Mouse (Mus musculus) testis, adult 2 months (tissue): ENCODE measurements around the gene Exoc4. TPM values are rescaled to one million over a fixed set of nuclear protein-coding genes. Genes with fewer than 3 reads are reported as not detected.

Experiments
- H3K27ac ChIP-seq: fragments of 200-500 bp; 2 replicates; pipeline ENCODE4 v1.5.1; 2012; ENCODE audit warnings: low read depth, low read length; ENCODE audit not compliant: control insufficient read depth, insufficient read depth
- H3K27me3 ChIP-seq: fragments of 200-500 bp; 2 replicates; pipeline ENCODE4 v1.6.1; 2012; ENCODE audit warnings: mild to moderate bottlenecking, low read length, moderate library complexity; ENCODE audit not compliant: control insufficient read depth, insufficient read depth
- H3K36me3 ChIP-seq: fragments of 200-500 bp; 2 replicates; pipeline ENCODE4 v1.6.1; 2012; ENCODE audit warnings: mild to moderate bottlenecking, low read length; ENCODE audit not compliant: control insufficient read depth, insufficient read depth
- H3K4me1 ChIP-seq: fragments of 200-500 bp; 2 replicates; pipeline ENCODE4 v1.6.1; 2012; ENCODE audit warnings: low read length; ENCODE audit not compliant: control insufficient read depth, insufficient read depth
- H3K4me3 ChIP-seq: fragments of 200-500 bp; 2 replicates; pipeline ENCODE4 v1.5.1; 2012; ENCODE audit warnings: low read depth, mild to moderate bottlenecking, low read length, moderate library complexity, mixed read lengths; ENCODE audit not compliant: control insufficient read depth
- CTCF ChIP-seq: fragments of 200-500 bp; IDR thresholded peaks from 2 replicates; pipeline ENCODE4 v1.5.1; 2012; ENCODE audit warnings: low read depth, mild to moderate bottlenecking, inconsistent platforms, low read length, moderate library complexity; ENCODE audit not compliant: control insufficient read depth, insufficient read depth, insufficient replicate concordance
- POLR2A ChIP-seq: fragments of 200-500 bp; IDR thresholded peaks from 2 replicates; pipeline ENCODE4 v1.6.1; 2012; ENCODE audit warnings: low read depth, mild to moderate bottlenecking, inconsistent platforms, low read length, moderate library complexity; ENCODE audit not compliant: control insufficient read depth
- polyA plus RNA-seq: library from polyadenylated mRNA; depleted of rRNA; stranded (reverse); fragments of >200 nt; gene quantifications from 2 replicates; pipeline ENCODE4 v1.2.3, GENCODE M21; 2012

Gene Exoc4
- polyA plus RNA-seq, 1 experiment: 3.3 TPM

GRCm38 (mm10) chr6:33696976-33697375 lies 448.1 kb downstream of the Exoc4 start:
- H3K4me1 ChIP-seq: no peaks in the 10 kb centered on the region
- no peaks in the 10 kb centered on the region for H3K36me3 ChIP-seq
- TF ChIP-seq POLR2A (no peak), CTCF (no peak)
- no peaks in the 10 kb centered on the region for H3K27me3 ChIP-seq
- no peak overlapping the region for H3K4me3 ChIP-seq
- H3K27ac ChIP-seq: no peak overlapping the region

GRCm38 (mm10) chr6:33708907-33709306 lies 460.0 kb downstream of the Exoc4 start:
- Histone ChIP-seq H3K36me3 (no peaks in the 10 kb centered on the region), H3K4me1 (no peaks in the 10 kb centered on the region), H3K4me3 (no peak overlapping the region), H3K27ac (no peak overlapping the region), H3K27me3 (no peaks in the 10 kb centered on the region)
- no peak for TF ChIP-seq CTCF
- no peak for TF ChIP-seq POLR2A

- TF ChIP-seq POLR2A (no peak), CTCF (no peak)
- Histone ChIP-seq H3K27me3 (no peaks in the 10 kb centered on the region), H3K4me3 (no peak overlapping the region), H3K27ac (no peak overlapping the region), H3K4me1 (no peaks in the 10 kb centered on the region), H3K36me3 (no peaks in the 10 kb centered on the region)
These were observed 460.5 kb downstream of the Exoc4 start for GRCm38 (mm10) chr6:33709340-33709739.

GRCm38 (mm10) chr6:33711742-33712141 lies 462.9 kb downstream of the Exoc4 start:
- no peaks in the 10 kb centered on the region for H3K4me1 ChIP-seq
- H3K4me3 ChIP-seq: no peak overlapping the region
- H3K36me3 ChIP-seq: no peaks in the 10 kb centered on the region
- TF ChIP-seq POLR2A: no peak
- no peak for TF ChIP-seq CTCF
- no peaks in the 10 kb centered on the region for H3K27me3 ChIP-seq
- H3K27ac ChIP-seq: no peak overlapping the region

GRCm38 (mm10) chr6:33712540-33713118 lies 463.7 kb downstream of the Exoc4 start:
- Histone ChIP-seq H3K27me3 (no peaks in the 10 kb centered on the region), H3K4me3 (no peak overlapping the region), H3K4me1 (no peaks in the 10 kb centered on the region), H3K27ac (no peak overlapping the region), H3K36me3 (no peaks in the 10 kb centered on the region)
- no peak for TF ChIP-seq CTCF

GRCm38 (mm10) chr6:33716254-33716965 lies 467.5 kb downstream of the Exoc4 start:
- H3K4me3 ChIP-seq: no peak overlapping the region
- H3K4me1 ChIP-seq: no peaks in the 10 kb centered on the region
- no peak for TF ChIP-seq POLR2A
- no peak for TF ChIP-seq CTCF
- H3K27ac ChIP-seq: no peak overlapping the region
- no peaks in the 10 kb centered on the region for H3K36me3 ChIP-seq
- no peaks in the 10 kb centered on the region for H3K27me3 ChIP-seq

GRCm38 (mm10) chr6:33721166-33721565 lies 472.3 kb downstream of the Exoc4 start:
- H3K36me3 ChIP-seq: no peaks in the 10 kb centered on the region
- no peak overlapping the region for H3K27ac ChIP-seq
- H3K27me3 ChIP-seq: no peaks in the 10 kb centered on the region
- no peak for TF ChIP-seq CTCF
- TF ChIP-seq POLR2A: no peak
- no peak overlapping the region for H3K4me3 ChIP-seq
- no peaks in the 10 kb centered on the region for H3K4me1 ChIP-seq

- Histone ChIP-seq H3K36me3 (no peaks in the 10 kb centered on the region), H3K27ac (no peak overlapping the region), H3K4me3 (no peak overlapping the region), H3K4me1 (no peaks in the 10 kb centered on the region), H3K27me3 (no peaks in the 10 kb centered on the region)
- no peak for TF ChIP-seq POLR2A
- no peak for TF ChIP-seq CTCF
These were observed 473.9 kb downstream of the Exoc4 start for GRCm38 (mm10) chr6:33722811-33723210.
